Mouse (Mus musculus) cerebellum, postnatal 25 days (tissue): Measurements from ENCODE around the gene Gm43191.
"Not testable (repeated sequence)": the region's sequence is repeated elsewhere in the genome, so short reads cannot be mapped to it uniquely, and the experiment has no call there.

Experiments used
- DNase-seq, 2 experiments: peaks; one replicate each; pipeline ENCODE4 v3.0.0; 2021; ENCODE audit warnings: mixed read lengths in 2 of 2

The Gm43191 gene

GRCm38 (mm10) chr3:116681160-116681559 lies at the start of gene Gm43191:
Gm43191 (minus strand) TSS chr3:116681260.
- no peak for DNase-seq

- no peak for DNase-seq
Measured at GRCm38 (mm10) chr3:116729483-116730174, 48.6 kb upstream of the Gm43191 start.

- no peak for DNase-seq
Measured at GRCm38 (mm10) chr3:116726807-116727206, 45.7 kb upstream of the Gm43191 start.

- DNase-seq, result no peak
Measured at GRCm38 (mm10) chr3:116723496-116724481, 42.7 kb upstream of the Gm43191 start.

GRCm38 (mm10) chr3:116722980-116723379 lies 41.9 kb upstream of the Gm43191 start:
- DNase-seq, result no peak

- DNase-seq, result no peak
Measured at GRCm38 (mm10) chr3:116718951-116719350, 37.9 kb upstream of the Gm43191 start.

- DNase-seq, result no peak
Measured at GRCm38 (mm10) chr3:116713031-116713430, 32.0 kb upstream of the Gm43191 start.

- peak in 1 of 2 experiments; percentile 57 for DNase-seq
Measured at GRCm38 (mm10) chr3:116712436-116712881, 31.4 kb upstream of the Gm43191 start, which contains the start of gene Slc35a3. Slc35a3 (minus strand) TSS chr3:116712831.

GRCm38 (mm10) chr3:116711624-116712435 lies 30.8 kb upstream of the Gm43191 start:
- DNase-seq, result peak; percentile 89 to 90

GRCm38 (mm10) chr3:116710941-116711340 lies 29.9 kb upstream of the Gm43191 start:
- DNase-seq, result no peak

GRCm38 (mm10) chr3:116705637-116706204 lies 24.7 kb upstream of the Gm43191 start:
- no peak for DNase-seq

- DNase-seq, result no peak
Measured at GRCm38 (mm10) chr3:116703835-116704234, 22.8 kb upstream of the Gm43191 start.

GRCm38 (mm10) chr3:116702647-116703272 lies 21.7 kb upstream of the Gm43191 start:
- no peak for DNase-seq

GRCm38 (mm10) chr3:116701601-116702000 lies 20.5 kb upstream of the Gm43191 start:
- DNase-seq, result no peak

- no peak for DNase-seq
Measured at GRCm38 (mm10) chr3:116698786-116699185, 17.7 kb upstream of the Gm43191 start.

- DNase-seq, result no peak
Measured at GRCm38 (mm10) chr3:116695666-116695985, 14.6 kb upstream of the Gm43191 start.

- DNase-seq, result no peak
Measured at GRCm38 (mm10) chr3:116694955-116695665, 14.1 kb upstream of the Gm43191 start.

- DNase-seq, result no peak
Measured at GRCm38 (mm10) chr3:116694312-116694711, 13.3 kb upstream of the Gm43191 start.

GRCm38 (mm10) chr3:116664281-116664680 lies 16.8 kb downstream of the Gm43191 start:
- DNase-seq, result not testable (repeated sequence)

- peak; percentile 99 to 100 for DNase-seq
Measured at GRCm38 (mm10) chr3:116662463-116662863, 18.6 kb downstream of the Gm43191 start, which contains the start of gene Mfsd14a. Mfsd14a (minus strand) TSS chr3:116662677.

GRCm38 (mm10) chr3:116661870-116662414 lies 19.1 kb downstream of the Gm43191 start:
- peak in 1 of 2 experiments; percentile 72 for DNase-seq
